Mouse (Mus musculus): Measurements from ENCODE around the gene Col4a2. TPM values are rescaled to one million over a fixed set of nuclear protein-coding genes. Genes with fewer than 3 reads are reported as not detected.
"Not testable (repeated sequence)": the region's sequence is repeated elsewhere in the genome, so short reads cannot be mapped to it uniquely, and the experiment has no call there.

The Col4a2 gene
- polyA plus RNA-seq, 1 experiment from 2014 or later = 57.1 TPM

DNA sequence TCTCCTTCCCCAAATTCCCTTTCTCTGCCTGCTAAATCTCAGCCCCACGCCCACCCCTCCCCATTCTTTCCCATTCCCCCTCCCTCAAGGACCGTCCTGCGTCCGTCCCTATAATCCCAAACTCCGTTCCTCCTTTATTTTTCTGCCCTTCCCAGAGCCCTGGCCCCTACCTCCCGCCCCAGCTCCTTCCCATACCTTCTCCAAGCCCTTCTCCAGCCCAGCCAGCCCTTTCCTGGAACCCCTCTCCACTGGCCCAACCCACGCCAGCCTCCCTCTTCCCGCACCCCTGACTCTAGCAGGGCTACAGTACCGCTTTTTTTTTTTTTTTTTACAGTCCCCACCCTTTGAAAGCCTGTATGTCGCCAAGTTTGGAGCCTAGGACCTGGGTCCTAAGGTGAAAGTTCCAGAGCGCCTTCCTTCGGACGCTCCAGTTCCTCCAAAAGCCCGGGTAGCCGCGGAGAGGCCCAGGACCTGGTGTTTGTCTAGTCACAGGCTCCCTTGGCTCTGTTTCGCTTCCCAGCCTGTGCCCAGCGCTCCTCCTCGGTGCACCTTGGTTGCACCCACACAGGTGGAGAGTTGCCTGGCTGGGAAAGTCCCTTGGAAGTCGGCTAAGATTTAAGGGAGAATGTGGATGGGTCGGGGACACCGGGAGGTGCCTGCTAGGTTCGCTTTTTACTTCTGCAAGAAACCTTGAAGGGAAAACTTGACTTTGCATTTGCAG is 166.4 kb downstream of the Col4a2 start:
- 5% methylated on average over 23 of the region's 23 CpGs for WGBS

GRCm38 (mm10) chr8:11479591-11479990 is 167.0 kb downstream of the Col4a2 start:
- no peak overlapping the region for H3K4me2 ChIP-seq (replicated peaks; ENCODE audit: low read depth, low read length)
- no peaks in the 10 kb centered on the region for H3K36me3 ChIP-seq (ENCODE audit: control insufficient read depth, insufficient read depth, low read length)
- no peak overlapping the region for H3K9ac ChIP-seq (replicated peaks; ENCODE audit: low read depth, low read length)
- no peak for ATAC-seq (ENCODE audit: insufficient number of reproducible peaks, insufficient read depth, low FRiP score, low read depth)
- H3K4me1 ChIP-seq (ENCODE audit: control insufficient read depth, insufficient read depth, low read length) = peaks cover 13% of the 10 kb centered on the region
- no peak overlapping the region for H3K4me3 ChIP-seq (ENCODE audit: low read depth, low read length)
- WGBS = 17% methylated on average over 14 of the region's 14 CpGs
- no peak overlapping the region for H3K27ac ChIP-seq (ENCODE audit: low read length)
- peaks cover 5% of the 10 kb centered on the region; the same call in 1 of the 2 replicates for H3K27me3 ChIP-seq (ENCODE audit: control insufficient read depth, insufficient read depth, low read length)
- H3K9me3 ChIP-seq (ENCODE audit: control insufficient read depth, low read depth, low read length) = no peaks in the 10 kb centered on the region

More for the DNA sequence above, 166.4 kb downstream of the Col4a2 start:
- Histone ChIP-seq H3K4me2 (replicated peaks; ENCODE audit: low read depth, low read length) (peak overlapping the region; percentile 100), H3K4me3 (ENCODE audit: low read depth, low read length) (peak overlapping the region; percentile 61), H3K4me1 (ENCODE audit: control insufficient read depth, insufficient read depth, low read length) (peaks cover 13% of the 10 kb centered on the region), H3K9ac (replicated peaks; ENCODE audit: low read depth, low read length) (no peak overlapping the region), H3K27ac (ENCODE audit: low read length) (no peak overlapping the region), H3K36me3 (ENCODE audit: control insufficient read depth, insufficient read depth, low read length) (no peaks in the 10 kb centered on the region), H3K27me3 (ENCODE audit: control insufficient read depth, insufficient read depth, low read length) (peaks cover 5% of the 10 kb centered on the region; the same call in 1 of the 2 replicates), H3K9me3 (ENCODE audit: control insufficient read depth, low read depth, low read length) (no peaks in the 10 kb centered on the region)
- ATAC-seq (ENCODE audit: insufficient number of reproducible peaks, insufficient read depth, low FRiP score, low read depth) = 0 out of 2 replicates have a peak, but pooled peaks have one; percentile 26

DNA sequence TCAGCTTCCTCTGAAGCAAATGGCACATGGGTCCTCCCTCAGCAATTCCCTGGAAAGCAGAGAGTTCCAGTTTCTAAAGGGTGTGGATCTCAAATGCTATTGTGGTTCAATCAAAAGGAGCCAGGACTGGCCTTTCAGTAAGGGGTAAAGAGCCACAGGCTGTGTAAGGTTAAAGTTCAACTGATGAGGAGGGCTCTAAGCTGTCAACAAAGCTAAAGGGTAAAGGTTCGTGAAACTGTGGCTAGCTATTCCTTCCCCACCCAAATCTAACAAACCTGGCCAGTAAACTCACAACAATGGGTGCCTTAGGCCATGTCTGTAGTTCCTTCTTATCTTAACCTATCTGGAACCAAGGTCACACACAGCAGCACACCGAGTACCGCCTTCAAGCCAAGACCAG is 169.3 kb downstream of the Col4a2 start:
- H3K36me3 ChIP-seq (ENCODE audit: control insufficient read depth, insufficient read depth, low read length) = no peaks in the 10 kb centered on the region
- 71% methylated on average over 3 of the region's 3 CpGs for WGBS
- H3K27ac ChIP-seq (ENCODE audit: low read length) = no peak overlapping the region
- no peak overlapping the region for H3K4me3 ChIP-seq (ENCODE audit: low read depth, low read length)
- no peak for ATAC-seq (ENCODE audit: insufficient number of reproducible peaks, insufficient read depth, low FRiP score, low read depth)
- peaks cover 3% of the 10 kb centered on the region; the same call in 1 of the 2 replicates for H3K27me3 ChIP-seq (ENCODE audit: control insufficient read depth, insufficient read depth, low read length)
- H3K9ac ChIP-seq (replicated peaks; ENCODE audit: low read depth, low read length) = no peak overlapping the region
- no peaks in the 10 kb centered on the region for H3K9me3 ChIP-seq (ENCODE audit: control insufficient read depth, low read depth, low read length)
- no peak overlapping the region for H3K4me2 ChIP-seq (replicated peaks; ENCODE audit: low read depth, low read length)
- H3K4me1 ChIP-seq (ENCODE audit: control insufficient read depth, insufficient read depth, low read length) = peaks cover 3% of the 10 kb centered on the region

- Histone ChIP-seq H3K9me3 (ENCODE audit: control insufficient read depth, low read depth, low read length) (no peaks in the 10 kb centered on the region), H3K27ac (ENCODE audit: low read length) (no peak overlapping the region), H3K9ac (replicated peaks; ENCODE audit: low read depth, low read length) (no peak overlapping the region), H3K4me2 (replicated peaks; ENCODE audit: low read depth, low read length) (no peak overlapping the region), H3K36me3 (ENCODE audit: control insufficient read depth, insufficient read depth, low read length) (no peaks in the 10 kb centered on the region), H3K4me1 (ENCODE audit: control insufficient read depth, insufficient read depth, low read length) (no peaks in the 10 kb centered on the region; the same call in 1 of the 2 replicates), H3K4me3 (ENCODE audit: low read depth, low read length) (no peak overlapping the region), H3K27me3 (ENCODE audit: control insufficient read depth, insufficient read depth, low read length) (no peaks in the 10 kb centered on the region; the same call in 1 of the 2 replicates)
- ATAC-seq (ENCODE audit: insufficient number of reproducible peaks, insufficient read depth, low FRiP score, low read depth) = no peak
- 68% methylated on average over 3 of the region's 3 CpGs for WGBS
These were observed 169.9 kb downstream of the Col4a2 start for GRCm38 (mm10) chr8:11482537-11482936.

DNA sequence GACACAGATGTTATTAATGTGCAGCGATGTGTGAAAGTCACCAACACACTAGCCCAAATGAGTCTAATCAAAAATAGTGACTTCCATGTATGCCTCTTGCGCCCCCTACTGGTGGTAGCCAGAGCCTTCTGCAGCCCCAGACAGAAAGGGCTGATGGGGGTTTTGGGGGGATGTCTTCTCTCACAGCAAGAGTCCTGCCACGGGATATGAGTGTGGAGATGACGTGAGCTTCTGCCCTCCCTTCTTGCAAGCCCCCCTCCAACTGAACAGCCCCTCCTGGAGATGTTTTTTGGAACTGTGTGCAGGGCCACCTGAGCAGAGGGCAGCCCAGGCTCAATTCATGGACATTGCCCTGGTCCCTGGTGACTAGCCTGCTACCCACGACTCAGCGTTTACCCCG is 173.5 kb downstream of the Col4a2 start:
- Histone ChIP-seq H3K9me3 (ENCODE audit: control insufficient read depth, low read depth, low read length) (no peaks in the 10 kb centered on the region), H3K4me3 (ENCODE audit: low read depth, low read length) (no peak overlapping the region), H3K4me1 (ENCODE audit: control insufficient read depth, insufficient read depth, low read length) (no peaks in the 10 kb centered on the region), H3K9ac (replicated peaks; ENCODE audit: low read depth, low read length) (no peak overlapping the region), H3K4me2 (replicated peaks; ENCODE audit: low read depth, low read length) (no peak overlapping the region), H3K27ac (ENCODE audit: low read length) (no peak overlapping the region), H3K36me3 (ENCODE audit: control insufficient read depth, insufficient read depth, low read length) (no peaks in the 10 kb centered on the region), H3K27me3 (ENCODE audit: control insufficient read depth, insufficient read depth, low read length) (no peaks in the 10 kb centered on the region; the same call in 1 of the 2 replicates)
- ATAC-seq (ENCODE audit: insufficient number of reproducible peaks, insufficient read depth, low FRiP score, low read depth) = no peak
- 22% methylated on average over 7 of the region's 7 CpGs for WGBS

DNA sequence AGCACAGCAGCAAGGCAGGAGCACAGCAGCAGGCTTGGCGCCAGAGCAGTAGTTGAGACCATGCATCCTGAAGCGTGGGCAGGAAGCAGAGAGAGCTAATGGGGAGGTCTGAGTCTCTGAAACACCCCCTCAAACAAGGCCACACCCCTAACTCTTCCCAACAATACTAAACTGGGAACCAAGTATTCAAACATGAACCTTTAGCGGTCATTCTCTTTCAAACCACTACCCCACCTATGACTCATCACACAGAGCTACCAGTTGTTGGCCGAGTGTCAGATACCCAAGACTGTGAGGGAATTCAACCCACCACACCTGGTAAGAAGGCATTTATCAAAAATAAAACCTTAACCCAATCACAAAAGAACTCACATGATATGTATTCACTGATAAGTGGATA is 174.6 kb downstream of the Col4a2 start:
- Histone ChIP-seq H3K4me2 (replicated peaks; ENCODE audit: low read depth, low read length) (no peak overlapping the region), H3K27ac (ENCODE audit: low read length) (no peak overlapping the region), H3K4me1 (ENCODE audit: control insufficient read depth, insufficient read depth, low read length) (no peaks in the 10 kb centered on the region), H3K27me3 (ENCODE audit: control insufficient read depth, insufficient read depth, low read length) (no peaks in the 10 kb centered on the region), H3K9ac (replicated peaks; ENCODE audit: low read depth, low read length) (no peak overlapping the region), H3K9me3 (ENCODE audit: control insufficient read depth, low read depth, low read length) (no peaks in the 10 kb centered on the region), H3K4me3 (ENCODE audit: low read depth, low read length) (no peak overlapping the region), H3K36me3 (ENCODE audit: control insufficient read depth, insufficient read depth, low read length) (no peaks in the 10 kb centered on the region)
- ATAC-seq (ENCODE audit: insufficient number of reproducible peaks, insufficient read depth, low FRiP score, low read depth) = no peak
- 64% methylated on average over 4 of the region's 4 CpGs for WGBS

DNA sequence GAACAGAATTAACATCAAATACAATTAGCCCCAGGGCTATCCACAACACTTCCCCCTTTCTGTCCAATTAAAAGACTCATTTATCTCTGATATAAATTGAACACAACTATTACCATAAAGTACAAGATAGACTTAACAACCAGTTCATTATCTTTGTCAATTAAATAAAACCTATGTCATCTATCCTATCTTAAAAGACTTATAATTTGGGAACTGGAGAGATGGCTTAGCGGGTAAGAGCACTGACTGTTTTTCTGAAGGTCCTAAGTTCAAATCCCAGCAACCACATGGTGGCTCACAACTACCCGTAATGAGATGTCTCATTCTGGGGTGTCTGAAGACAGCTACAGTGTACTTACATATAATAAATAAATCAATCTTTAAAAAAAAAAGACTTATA is 179.7 kb downstream of the Col4a2 start:
- H3K36me3 ChIP-seq (ENCODE audit: control insufficient read depth, insufficient read depth, low read length); H3K4me1 ChIP-seq (ENCODE audit: control insufficient read depth, insufficient read depth, low read length); ATAC-seq (ENCODE audit: insufficient number of reproducible peaks, insufficient read depth, low FRiP score, low read depth); H3K27ac ChIP-seq (ENCODE audit: low read length); H3K9ac ChIP-seq (replicated peaks; ENCODE audit: low read depth, low read length); H3K27me3 ChIP-seq (ENCODE audit: control insufficient read depth, insufficient read depth, low read length); H3K4me3 ChIP-seq (ENCODE audit: low read depth, low read length); H3K4me2 ChIP-seq (replicated peaks; ENCODE audit: low read depth, low read length); H3K9me3 ChIP-seq (ENCODE audit: control insufficient read depth, low read depth, low read length): not testable (repeated sequence)
- WGBS = 73% methylated on average over 2 of the region's 2 CpGs

DNA sequence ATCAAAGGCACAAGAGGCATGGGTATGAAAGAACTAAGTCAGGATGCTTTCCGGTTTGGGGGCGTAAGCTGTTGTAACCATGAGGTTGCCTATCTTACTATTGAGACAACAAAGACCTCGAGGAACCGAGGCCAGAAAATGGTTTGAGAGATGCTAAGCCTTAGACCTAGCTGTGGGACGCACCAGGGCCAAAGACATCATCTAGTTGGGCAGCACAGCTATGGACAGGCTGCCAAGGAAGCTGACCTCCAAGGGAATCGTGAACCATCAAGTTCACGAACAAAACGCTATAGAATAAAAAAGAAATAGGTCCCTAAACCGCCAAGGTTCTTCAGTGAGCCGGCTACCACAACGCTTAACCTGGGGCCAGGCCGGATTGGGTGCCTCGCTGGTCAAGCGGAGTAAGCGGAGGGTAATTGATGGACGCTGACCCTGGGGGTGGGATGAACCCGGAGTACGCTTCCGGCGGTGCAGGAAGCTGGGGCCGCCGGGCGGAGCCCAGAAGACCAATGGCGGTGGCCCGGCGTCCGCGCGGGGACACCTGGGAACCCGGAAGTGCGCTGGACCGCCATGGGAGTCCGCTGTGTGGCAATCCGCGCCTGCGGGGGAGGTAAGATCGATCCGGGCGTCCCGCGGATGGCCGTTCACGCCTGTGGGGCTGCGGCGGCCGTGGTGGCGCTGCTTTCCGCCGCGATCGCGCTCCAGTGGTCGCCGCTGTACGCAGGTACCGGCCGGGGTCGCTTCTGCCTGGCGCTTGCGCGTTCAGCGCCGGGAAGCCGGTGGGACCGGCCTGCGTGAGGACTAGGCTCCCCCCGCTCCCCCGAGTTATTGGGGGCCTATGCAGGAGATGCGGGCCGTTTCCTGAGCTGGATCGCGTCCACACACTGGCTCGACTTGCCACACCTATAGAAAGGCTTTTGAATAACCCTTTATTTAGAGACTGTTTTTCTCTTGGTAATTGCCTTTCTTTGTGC is 184.7 kb downstream of the Col4a2 start, which contains the start of gene Naxd:
Gene Naxd, plus strand, starts transcription at position 490 of the 974 bp plus-strand sequence.
- Histone ChIP-seq H3K4me1 (ENCODE audit: control insufficient read depth, insufficient read depth, low read length) (peaks cover 10% of the 10 kb centered on the region; the same call in 1 of the 2 replicates), H3K9me3 (ENCODE audit: control insufficient read depth, low read depth, low read length) (no peaks in the 10 kb centered on the region), H3K9ac (replicated peaks; ENCODE audit: low read depth, low read length) (peak within 1 kb of the TSS; percentile 91), H3K27ac (ENCODE audit: low read length) (peak within 1 kb of the TSS; percentile 71; the same call in 1 of the 2 replicates), H3K4me2 (replicated peaks; ENCODE audit: low read depth, low read length) (peak within 1 kb of the TSS; percentile 62), H3K4me3 (ENCODE audit: low read depth, low read length) (peak within 1 kb of the TSS; percentile 91), H3K27me3 (ENCODE audit: control insufficient read depth, insufficient read depth, low read length) (no peaks in the 10 kb centered on the region), H3K36me3 (ENCODE audit: control insufficient read depth, insufficient read depth, low read length) (peaks cover 2% of the 10 kb centered on the region; the same call in 1 of the 2 replicates)
- peak; percentile 97 for ATAC-seq (ENCODE audit: insufficient number of reproducible peaks, insufficient read depth, low FRiP score, low read depth)
- 3% methylated on average over 73 of the region's 73 CpGs for WGBS
